Mouse (Mus musculus) left cerebral cortex, postnatal 14 days (tissue): Measurements from ENCODE around the gene Smad6. TPM values are rescaled to one million over a fixed set of nuclear protein-coding genes. Genes with fewer than 3 reads are reported as not detected.

Experiments used
- DNase-seq, 2 experiments: peaks; one replicate each; pipeline ENCODE4 v3.0.0; 2021 to 2022; ENCODE audit warnings: low spot score in 2 of 2, mixed read lengths in 1 of 2
- intact Hi-C: fragments of 180-260 bp; cut with DNase I; formaldehyde crosslinking; loops from one replicate; pipeline ENCODE4 v1.15.1; 2025
- total RNA-seq, 2 experiments: library from RNA; stranded (reverse); gene quantifications; 2 replicates each; pipeline ENCODE4 v1.2.3; 2021

Gene Smad6
- total RNA-seq, 2 experiments from 2014 or later: 1.8 to 2.3 TPM

DNA sequence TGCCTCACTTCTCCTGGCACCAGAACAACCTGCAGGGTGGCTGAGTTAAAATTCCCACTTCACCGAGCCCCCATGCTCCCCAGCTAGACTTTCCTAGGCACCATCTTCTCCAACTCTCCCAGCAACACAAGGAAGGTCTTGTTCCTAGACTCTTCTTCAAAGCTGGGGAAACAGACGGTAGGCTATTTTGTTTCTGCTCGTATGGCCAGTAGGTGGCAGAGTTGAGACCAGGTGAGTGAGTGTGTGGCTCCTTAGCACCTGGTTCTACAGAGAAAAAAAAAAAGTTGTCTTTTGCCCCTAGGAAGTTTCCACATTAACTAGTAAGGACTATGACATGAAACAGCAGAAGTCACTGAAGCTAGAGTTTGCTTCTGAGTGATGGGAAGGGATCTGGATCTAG is 3.7 kb upstream of the Smad6 start:
- intact Hi-C loops: loop anchor here (2.0 kb wide), 1 partner anchor 61 kb away; no protein-coding TSS in a partner anchor
- DNase-seq: no peak

GRCm38 (mm10) chr9:64024976-64025375 is 3.1 kb upstream of the Smad6 start:
- no peak for DNase-seq
- intact Hi-C loops: loop anchor here (2.0 to 5.0 kb wide), 2 partner anchors 62 to 68 kb away; no protein-coding TSS in a partner anchor

DNA sequence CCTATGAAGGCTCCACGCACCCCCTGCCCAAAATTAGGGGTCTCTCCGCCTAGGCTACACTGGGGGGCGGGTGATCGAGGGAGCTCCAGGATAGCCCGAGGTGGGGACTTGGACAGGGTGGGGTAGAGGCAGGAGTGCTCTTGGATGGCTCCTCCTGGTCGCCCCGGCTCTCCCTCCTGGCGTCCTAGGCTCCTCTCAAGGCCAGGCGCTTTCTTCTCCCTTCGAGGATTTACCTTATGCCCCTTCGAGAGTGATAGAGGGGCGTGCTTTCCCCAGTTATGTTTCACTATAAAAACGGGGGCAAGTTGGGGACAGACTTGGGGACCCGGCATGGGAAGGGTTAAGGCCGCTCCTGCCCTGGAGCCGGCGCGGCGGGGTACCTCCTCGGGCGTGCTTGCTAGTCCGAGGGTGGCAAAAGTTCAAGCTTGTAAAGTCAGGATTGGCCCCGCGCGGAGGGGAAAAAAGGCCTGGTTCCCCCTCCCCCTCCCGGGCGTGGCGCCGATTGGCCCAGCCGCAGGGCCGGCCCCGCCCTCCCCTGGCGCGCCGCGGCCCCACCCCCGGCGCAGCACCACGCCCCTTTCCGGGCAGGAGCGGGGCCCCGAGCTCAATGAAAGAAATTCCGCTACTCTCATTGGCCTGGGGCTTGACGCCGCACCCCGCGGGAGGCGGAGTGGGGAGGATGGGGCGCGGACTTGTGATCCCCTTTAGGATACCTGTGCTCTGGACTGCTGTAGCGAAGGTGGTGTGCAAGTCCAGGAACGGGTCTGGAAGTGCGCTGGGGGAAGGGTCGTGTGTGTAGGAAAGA is 905 bp upstream of the Smad6 start:
- intact Hi-C loops: loop anchor here (5.0 kb wide), 1 partner anchor 65 kb away; no protein-coding TSS in a partner anchor
- peak; percentile 79 to 82 for DNase-seq

DNA sequence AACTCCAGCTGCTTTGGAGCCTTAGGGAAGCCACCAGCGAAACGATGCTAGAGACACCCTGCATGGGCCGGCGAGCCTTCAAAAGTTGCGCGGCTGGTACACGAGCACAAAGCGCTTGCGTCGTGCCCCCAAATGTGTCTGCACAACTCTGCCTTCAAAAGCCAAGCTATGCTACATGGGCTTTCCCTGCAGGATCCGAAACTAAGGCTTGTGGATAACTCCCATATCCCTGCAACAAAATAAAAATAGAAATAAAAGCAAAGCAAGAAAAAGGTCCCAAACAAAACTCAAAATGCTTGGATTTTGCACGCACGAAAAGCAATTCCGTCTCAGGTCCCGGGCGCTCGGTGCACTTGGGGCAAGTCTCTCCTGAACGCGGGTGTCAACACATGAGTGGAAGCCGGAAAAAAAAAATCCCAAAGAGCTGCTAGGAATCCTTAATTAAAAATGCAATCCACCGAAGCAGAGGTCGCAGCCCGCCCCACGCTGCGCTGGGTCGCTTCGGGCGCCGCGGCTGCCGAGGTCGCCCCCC is 474 bp downstream of the Smad6 start:
- intact Hi-C loops: loop anchor here (5.0 kb wide), 1 partner anchor 64 kb away; no protein-coding TSS in a partner anchor
- DNase-seq: no peak

DNA sequence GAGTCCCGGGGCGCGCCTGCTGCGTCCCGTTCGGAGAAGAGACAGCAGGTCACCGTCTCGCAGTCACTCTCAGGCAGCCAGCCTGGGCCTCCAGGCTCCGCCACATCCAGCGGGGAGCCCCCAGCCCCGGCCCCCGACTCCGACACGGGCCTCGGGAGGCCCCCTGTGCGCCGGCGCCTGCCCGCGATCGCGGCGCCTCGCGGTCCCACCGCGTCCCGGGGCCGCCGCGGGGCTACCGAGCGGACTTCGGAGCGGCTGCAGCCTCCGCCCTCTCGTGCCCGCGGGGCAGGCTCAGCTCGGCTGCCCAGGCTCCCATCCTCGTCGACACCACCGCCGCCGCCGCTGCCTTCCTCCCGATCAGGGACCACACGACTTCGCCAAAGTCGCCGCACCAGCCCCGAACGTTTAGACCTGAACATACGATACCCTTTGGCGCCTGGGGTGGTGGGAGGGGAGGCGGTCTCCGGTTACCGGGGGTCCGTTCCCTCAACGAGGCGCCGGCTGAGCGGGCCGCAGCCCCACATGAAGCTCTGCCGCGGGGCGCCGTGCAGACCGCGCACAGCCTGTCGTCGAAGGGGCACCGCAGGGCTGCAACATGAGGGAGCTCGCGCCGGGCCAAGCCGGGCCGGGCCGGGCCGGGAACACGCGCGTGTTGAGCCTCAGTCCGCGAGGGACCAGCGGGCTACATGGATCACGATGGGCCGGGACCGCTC is 1.1 kb downstream of the Smad6 start:
- intact Hi-C loops: loop anchor here (5.0 kb wide), 1 partner anchor 63 kb away; no protein-coding TSS in a partner anchor
- DNase-seq: no peak

- intact Hi-C loops: loop anchor here (5.0 kb wide), 1 partner anchor 63 kb away; no protein-coding TSS in a partner anchor
- no peak for DNase-seq
Measured at GRCm38 (mm10) chr9:64020171-64020605, 1.7 kb downstream of the Smad6 start.

GRCm38 (mm10) chr9:64019036-64019886 is 2.6 kb downstream of the Smad6 start:
- DNase-seq: no peak
- intact Hi-C loops: no loop called here

GRCm38 (mm10) chr9:64017861-64018793 is 3.7 kb downstream of the Smad6 start:
- DNase-seq: no peak
- intact Hi-C loops: no loop called here

DNA sequence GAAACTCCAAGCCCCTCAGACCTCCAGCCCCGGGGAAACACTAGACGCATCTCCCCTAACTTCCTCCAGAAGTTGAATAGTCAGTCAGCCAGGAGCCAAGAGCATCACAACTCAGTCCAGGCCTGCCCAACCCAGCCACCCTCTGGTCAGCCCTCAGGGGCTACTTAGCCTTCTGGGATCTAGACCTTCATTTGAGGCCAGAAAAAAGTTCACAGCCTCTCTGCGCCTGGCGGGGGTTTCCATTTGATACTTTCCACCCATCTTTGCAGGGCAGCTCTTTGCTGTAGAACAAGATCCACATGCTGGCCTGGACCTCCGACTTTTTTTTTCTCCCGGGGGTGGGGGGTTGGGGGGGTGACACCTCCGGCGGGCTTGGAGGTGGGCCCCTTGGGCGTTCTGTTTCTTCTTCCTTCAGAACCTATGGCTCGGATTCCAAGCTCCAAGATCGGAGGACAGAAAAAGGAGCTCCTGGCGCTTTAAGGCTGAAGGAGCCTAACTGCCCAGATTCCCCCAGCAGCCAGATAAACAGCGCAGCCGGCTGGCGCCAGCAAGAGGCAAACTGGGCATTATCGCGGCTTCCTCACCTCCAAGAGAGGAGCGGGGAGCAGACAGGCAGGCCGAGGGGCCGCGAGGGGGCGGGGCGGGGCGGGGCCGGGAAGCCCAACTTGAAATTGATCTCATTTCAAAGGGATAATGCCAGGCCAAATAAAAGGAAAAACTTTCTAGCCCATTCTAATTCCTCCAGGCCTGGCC is 5.0 kb downstream of the Smad6 start:
- intact Hi-C loops: no loop called here

DNA sequence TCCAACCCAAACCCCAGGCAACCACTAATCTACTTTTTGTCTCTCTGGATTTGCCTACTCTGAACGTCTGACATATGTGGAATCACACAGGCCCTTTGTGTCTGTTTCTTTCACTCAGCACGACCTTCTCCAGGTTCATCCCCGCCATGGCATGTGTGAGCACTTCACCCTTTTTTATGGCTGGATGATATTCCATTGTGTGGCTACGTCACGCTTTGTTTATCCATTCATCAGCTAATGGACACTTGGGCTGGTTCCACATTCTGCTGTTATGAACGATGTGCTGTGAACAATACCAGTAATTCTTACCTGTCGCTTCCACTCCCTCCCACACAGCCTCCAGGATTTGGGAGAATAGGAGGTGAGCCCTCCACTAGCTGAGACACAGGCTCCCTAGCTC is 5.8 kb downstream of the Smad6 start:
- no peak for DNase-seq
- intact Hi-C loops: no loop called here

More for the DNA sequence above, 5.0 kb downstream of the Smad6 start:
- DNase-seq: peak in 1 of 2 experiments; percentile 8

- intact Hi-C loops: no loop called here
- DNase-seq: no peak
Measured at GRCm38 (mm10) chr9:64014801-64015200, 7.1 kb downstream of the Smad6 start.

DNA sequence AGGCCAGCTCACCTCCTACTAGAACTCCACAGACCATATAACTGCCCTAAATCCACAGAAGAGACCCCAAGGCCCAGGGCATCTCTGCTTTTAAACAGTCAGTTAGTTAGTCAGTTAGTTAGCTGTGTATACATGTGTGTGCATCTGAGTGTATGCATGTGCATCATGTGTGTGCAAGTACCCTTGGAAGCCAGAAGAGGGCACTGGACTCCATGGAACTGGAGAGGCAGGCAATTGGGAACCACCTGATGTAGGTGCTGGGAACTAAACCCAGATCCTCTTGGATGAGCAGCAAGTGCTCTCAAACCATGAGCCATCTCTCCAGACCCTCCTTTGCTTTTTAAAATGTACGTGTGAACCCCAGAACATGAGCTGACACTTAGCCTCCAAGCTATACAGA is 10.5 kb downstream of the Smad6 start:
- intact Hi-C loops: no loop called here
- DNase-seq: no peak

DNA sequence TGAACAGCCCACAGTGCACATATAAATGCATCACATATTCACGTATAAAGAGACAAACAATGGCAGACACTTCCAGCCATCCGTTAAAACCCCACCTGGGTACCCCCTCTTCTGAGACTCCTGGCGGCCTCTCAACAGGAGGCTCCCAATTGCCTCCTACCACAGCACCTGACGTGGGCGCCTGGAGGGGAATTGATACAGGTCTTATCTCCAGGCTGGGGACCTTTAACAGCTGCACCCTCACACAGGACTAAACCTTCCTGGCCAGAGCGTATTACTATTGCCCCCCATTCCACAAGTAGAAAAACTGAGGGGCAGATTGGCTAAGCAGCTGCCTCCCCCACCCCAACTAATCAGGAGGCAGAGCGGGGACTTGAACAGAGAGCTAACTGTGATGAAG is 18.9 kb downstream of the Smad6 start:
- no peak for DNase-seq
- intact Hi-C loops: no loop called here

- intact Hi-C loops: no loop called here
- DNase-seq: no peak
Measured at GRCm38 (mm10) chr9:64001081-64001480, 20.8 kb downstream of the Smad6 start.

DNA sequence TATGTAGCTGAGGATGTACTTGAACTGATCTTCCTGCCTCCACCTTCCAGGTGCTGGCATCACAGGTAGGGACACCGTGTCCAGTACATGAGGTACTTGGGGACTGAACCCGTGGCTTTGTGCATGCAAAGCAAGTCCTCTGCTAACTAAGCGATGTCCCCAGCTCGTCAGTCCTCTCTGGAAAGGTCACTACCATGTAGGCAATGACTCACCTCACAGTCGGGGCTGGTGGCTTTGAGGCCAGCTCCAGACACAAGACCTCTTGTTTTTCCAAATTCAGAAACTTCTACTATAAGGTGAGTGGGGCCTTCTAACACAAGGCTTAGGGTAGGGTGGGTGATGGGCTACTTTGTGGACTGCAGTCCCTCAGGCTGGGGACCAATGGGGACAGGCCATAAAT is 21.8 kb downstream of the Smad6 start:
- intact Hi-C loops: no loop called here
- no peak for DNase-seq

DNA sequence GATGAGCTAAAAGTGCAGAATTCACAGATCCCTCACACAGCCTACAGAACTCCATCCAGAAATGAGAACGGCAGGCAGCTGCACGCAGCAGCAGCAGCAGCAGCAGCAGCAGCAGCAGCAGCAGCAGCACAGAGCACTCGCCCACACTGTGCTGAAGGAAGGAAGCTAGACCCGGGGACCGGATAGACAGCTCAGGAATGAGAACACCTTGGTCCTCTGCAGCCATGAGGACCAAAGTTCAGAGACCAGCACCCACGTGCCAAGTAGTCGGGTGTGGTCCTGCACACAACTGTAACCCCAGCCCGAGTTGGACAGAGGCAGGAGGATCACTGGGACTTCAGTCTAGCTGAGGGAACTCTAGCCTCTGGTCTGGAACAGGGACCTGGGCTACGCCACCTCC is 22.7 kb downstream of the Smad6 start:
- no peak for DNase-seq
- intact Hi-C loops: no loop called here

- no peak for DNase-seq
- intact Hi-C loops: no loop called here
Measured at GRCm38 (mm10) chr9:63998026-63998425, 23.8 kb downstream of the Smad6 start.

- no peak for DNase-seq
- intact Hi-C loops: no loop called here
Measured at GRCm38 (mm10) chr9:63997439-63997838, 24.4 kb downstream of the Smad6 start.
